Mouse (Mus musculus) activated CD4-positive, CD25-positive, alpha-beta regulatory T cell, adult 4 months (primary cell): ENCODE data around the gene Dgkh. TPM values are rescaled to one million over a fixed set of nuclear protein-coding genes. Genes with fewer than 3 reads are reported as not detected.
"Not testable (repeated sequence)": the region's sequence is repeated elsewhere in the genome, so short reads cannot be mapped to it uniquely, and the experiment has no call there.

Experiments used
- ATAC-seq: one replicate; pipeline ENCODE4 v1.8.0; 2017
- polyA plus RNA-seq, 2 experiments: library from polyadenylated mRNA; unstranded; fragments of 100-300 nt; shearing (Covaris generic); gene quantifications; one replicate each; pipeline ENCODE4 v1.2.1; 2017

Dgkh gene
- 1 to 10 TPM; 1.6 to 2.7 TPM for polyA plus RNA-seq

DNA sequence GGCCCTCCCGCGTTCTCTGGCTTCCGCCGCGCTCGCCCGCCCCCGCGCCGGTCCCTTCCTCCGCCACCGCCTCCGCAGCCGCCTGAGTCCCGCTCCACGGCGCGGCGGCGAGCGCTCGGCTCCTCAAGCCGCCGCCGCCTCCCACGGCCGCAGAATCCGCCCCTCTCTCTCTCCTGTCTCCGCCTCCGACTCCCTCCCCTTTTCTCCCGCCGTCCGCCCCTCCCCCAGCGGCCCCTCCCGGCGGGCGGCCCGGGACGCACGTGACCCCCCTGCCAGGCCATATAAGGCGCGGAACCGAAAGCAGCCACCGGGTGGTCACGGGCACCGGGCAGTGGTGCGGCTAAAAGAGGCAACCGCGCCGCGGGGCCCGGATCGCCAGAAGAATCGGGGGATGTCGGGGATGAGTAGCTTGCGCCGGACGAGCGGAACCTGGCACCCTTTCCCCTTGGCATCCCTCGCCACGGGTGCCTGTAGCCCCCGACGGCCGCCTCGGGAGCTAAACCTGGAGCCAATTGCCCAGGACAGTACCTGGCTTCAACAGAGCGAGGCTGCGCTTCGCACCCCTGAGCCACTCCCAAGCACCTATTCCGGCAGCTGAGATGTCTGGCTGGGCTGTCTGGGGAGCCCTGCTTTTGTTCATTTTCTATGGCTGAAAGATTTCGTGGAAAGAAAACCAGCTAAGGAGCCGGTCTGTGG, at the start of gene Dgkh:
Dgkh (minus strand) TSS at position 160 of the 696 bp plus-strand sequence.
- peak; percentile 80 for ATAC-seq

DNA sequence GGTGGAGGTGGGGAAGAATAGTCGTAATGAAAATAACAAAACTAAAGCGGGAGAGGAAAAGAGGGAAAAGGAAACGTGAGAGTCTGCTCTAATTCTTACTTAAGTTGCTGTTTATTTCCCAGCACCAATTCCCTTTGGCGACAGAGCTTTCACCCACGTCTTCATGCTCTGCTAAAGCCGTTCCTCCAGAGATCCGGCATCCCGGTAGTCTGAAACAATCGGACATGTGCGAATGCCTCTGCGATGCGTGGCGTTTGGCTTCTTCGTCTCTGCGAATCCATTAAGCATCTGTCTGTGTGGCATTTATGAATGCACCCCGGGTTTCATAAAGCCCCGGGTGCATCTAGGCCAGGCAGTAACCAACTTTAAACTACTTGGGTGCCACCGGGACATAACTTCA, 44.6 kb upstream of the Dgkh start:
- ATAC-seq = no peak

DNA sequence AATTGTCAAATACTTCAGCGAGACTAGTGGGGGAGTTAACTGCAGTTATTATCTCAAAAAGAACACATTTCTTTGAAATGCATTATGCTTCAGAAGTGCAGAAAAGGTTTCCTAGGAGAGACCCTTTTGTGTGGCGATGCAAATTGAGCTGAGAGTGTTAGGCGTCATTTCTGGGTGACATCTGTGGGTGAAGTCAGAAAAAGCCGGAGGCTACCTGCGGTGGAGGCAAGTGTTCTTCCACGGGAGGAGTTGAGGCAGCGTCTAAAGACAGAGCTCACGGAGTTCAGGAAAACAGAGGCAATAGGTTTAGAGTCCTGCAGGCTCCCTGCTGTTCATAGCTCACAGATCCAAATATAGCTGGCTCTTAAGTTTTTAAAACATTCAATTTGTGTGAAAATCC, 44.1 kb upstream of the Dgkh start:
- no peak for ATAC-seq

DNA sequence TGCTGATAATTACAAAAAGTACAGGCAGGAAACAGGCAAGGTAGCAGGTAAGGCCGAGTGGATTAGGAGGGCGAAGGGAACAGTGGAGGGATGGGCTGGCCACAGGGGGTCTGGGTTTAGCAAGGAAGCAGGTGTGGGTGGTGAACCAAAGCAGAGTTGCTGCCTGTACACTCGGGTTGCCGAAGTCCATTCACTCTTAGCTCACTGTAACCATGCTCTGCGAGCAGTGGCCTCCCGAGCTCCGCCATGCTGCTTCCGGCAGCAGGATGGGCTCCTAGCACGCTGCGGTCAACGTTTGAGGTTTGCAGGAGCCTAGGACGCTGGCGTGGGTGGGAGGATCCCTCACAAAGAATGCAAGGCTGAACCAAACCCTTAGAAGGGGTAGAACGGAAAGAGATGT, 43.1 kb upstream of the Dgkh start:
- no peak for ATAC-seq

DNA sequence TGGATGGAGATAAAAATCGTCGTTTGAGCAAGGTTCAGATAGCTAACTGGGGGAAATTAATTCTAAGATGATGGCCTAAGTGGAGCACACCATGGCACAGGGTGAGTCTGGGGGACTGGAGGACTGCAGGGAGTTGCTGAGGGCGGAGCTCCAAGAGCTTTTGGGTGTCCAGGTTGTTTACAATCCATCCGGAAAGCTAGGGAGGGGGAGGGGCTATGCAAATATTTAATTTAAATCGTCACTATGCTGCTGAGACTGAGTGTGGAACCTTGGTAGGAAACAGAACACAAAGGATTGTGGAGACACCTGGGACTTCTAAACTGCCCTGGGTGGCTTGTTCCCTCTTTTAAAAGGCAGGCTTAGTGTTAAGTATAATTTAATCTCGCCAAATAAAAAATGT, 42.6 kb upstream of the Dgkh start:
- no peak for ATAC-seq

DNA sequence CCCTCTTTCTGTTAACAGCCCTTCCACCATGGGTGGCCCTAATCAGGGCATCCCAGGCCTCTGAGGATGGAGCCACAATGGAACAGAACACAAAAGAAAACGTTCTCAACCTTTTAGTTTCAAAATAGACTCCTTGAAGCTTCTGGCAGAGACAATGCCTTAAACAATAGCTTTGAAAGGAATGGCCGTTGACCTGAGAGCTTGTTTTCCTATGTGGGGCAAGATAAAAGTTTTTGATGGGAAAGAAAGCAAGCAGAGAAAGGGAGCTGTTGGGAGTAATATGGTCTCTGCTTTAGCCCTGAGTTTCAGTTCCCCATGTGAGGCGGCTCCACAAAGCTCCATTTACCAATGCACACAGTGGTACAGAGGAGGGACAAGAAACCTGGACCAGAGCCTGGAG, 37.9 kb upstream of the Dgkh start:
- ATAC-seq = no peak

DNA sequence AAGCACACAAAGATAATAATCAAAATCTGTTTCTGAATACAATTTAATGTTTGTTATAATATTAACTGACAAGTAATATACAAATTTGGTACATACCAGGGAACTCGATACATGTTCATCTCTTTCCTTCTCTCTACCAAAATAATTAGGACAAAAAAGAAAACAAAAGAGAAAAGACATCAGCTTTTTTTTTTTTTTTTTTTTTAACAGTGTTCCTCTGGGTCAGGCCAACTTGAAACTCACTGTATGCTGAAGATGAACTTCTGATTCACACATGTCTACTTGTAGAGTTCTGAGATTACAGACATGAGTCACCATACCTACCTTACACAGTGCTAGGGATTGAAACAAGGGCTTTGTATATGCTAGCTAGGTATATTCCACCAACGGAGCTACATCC, 28.5 kb upstream of the Dgkh start:
- ATAC-seq = no peak

DNA sequence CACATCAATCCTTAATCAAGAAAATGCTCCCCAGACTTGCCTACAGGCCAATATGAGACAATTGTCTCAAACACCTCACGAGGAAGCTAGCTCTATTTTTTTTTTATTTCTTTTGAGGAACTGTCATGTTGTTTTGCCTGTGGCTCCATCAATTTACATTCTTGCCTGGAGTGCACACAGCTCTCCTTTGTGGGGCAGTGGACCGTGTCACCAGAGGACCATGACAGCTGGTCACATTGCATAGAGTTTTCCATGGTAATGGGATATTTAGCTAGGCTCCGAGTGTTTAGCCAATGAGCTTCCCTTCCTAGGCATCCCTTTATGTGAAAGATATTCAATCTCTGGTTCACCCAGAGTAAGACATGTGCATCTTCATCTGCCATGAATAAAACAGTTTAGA, 26.9 kb upstream of the Dgkh start:
- ATAC-seq = no peak

DNA sequence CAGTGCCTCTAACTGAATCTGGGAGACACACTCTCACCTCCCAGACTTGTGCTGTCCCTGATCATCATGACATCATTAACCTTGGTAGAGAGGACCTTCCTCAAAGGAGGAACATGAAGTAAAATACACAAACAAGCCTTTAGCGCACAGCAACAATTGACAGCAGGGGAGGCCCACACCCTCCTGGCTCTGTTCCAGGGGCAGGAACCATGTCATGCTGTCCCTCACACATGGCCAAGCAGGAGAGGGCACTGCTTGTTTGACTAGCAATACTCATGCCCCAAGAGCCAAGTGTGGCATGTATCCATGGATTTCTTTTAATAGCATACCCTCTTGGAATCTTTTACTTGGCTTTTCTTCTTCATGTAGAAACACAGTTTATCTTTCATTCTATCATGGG, 22.7 kb upstream of the Dgkh start:
- no peak for ATAC-seq

DNA sequence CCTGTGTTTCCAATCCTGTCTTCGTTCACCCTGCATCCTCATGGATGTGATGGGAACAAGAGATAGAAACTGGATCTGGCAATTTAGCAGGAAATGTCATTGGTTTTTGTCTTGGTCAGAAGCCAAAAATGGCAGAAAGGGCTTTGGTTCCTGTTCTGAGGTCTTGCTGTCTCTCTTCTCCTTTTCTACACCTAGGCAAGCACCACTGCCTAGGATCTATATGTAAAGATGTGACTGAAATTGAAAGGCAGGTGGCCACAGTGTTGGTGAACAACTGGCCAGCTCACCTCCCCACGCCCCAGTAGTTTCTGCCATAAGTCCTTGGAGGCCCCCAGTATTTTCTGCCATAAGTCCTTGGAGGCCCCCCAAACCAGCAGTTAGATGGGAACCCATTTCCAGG, 16.1 kb upstream of the Dgkh start:
- no peak for ATAC-seq

DNA sequence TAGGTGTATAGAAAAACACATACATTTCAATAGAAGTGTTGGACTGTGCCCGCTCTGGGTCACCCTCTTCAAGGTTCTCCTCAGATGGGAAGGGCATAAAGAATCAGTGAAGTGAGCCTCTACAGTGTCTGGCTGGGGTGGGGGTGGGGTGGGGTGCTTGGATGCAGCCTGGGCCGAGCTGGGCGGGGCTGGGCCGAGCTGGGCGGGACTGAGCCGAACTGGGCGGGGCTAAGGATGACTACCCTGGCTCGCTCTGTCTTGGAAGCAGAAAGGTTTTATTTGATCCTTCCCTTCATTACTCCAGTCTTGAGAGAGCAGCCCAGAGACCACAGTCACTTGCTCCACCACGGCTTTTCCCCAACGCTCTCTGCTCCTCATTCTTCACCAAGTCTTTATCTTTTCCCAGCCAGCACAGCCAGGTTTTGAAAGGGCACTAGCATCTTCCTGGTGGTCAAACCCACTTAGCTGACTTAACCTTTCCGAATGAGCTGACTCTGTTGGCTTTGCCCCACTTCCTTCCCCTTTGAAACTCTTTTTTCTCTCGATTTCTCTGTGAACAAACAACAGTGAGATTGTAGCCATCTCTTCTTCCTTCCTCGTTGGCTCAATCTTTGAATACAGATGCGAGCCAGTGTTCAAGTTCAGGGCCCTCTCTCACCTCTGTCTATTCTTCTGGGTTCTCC, 15.5 kb upstream of the Dgkh start:
- no peak for ATAC-seq

DNA sequence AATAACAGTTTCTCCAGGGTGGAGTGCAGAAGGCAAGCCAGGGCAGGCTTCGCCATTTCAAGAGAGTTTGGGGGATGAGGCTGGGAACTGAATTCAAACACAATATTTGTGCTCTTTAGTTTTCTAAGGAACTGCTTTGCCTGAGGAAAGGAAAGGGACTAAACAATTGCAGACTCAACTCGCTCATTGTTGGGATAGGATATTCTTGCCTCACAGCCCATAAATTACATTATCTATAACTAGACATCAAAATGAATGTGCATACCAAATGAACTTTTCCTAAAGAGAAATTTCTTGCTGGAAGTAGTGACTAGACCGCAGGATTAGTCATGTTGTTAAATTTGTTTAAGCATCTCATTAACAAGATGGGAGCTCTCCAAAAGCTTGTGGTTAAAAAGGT, 14.9 kb upstream of the Dgkh start:
- no peak for ATAC-seq

DNA sequence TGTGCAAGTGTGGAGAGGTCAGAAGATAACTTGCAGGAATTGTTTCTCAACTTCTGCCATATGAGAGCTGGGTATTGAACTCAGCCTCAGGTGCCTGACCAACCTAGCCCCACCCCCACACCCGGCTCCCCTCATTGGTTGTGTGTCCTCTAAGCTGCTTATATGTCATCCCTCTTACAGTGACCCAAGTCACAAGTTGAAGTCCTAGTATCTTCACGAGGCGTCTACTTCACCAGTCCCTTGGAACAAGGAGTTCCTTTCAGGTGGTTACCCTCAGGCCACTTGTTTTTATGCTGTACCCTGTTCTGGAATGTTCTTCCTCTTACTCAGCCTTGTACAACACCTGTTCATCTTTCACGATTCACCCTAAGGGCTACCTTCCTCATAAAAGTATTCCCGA, 2.0 kb upstream of the Dgkh start:
- no peak for ATAC-seq

DNA sequence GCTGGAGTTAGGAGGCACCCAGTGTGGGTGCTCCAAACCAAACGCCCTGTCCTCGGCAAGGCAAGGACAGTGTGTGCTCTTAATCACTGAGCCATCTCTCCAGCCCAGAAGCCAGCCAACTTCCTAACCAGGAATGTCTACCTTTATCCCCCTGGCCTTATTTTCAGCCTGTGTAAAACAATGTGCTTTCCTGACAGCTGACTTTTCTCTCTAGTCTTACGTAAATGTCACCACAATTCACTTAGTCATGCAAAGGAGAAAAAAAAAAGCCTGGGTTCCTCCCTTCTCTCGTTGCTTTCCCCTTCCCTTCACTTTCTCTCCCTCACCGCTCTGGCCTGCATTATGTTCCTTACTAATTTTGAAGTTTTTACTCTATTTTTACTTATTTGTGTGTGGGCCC, 1.6 kb upstream of the Dgkh start:
- ATAC-seq = not testable (repeated sequence)

DNA sequence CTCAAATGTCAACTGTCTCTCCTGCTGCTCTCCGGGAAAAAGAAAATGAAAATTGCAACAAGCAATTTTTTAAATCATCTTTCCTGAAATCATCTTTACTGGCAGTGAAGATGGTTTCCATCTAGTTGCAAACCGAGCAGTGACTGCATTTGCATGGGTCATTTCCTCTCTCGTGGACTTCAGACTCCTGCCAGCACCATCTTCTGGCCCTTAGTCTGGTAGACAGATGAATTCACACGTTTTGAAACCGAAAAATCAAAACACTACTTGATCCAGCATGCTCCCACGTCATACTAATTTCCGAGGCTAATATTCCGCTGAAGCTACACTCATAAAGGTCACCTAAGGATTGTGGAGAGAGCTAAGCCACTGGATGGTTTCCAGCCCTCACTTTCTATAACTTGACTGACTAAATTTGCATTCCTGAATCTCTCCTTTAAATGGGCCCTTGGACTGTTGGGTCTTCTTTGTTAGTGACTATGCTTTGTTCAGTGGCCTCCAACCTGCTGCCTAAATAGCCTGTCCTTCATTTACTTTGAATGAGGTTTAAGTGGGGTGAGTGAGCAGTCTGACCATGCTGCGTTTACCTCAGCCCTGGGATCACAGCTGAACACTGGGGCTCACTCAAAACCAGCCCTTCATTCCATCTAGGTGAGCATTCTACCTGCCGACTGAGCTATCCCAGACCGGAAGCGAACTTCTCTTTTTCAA, 945 bp upstream of the Dgkh start:
- no peak for ATAC-seq

DNA sequence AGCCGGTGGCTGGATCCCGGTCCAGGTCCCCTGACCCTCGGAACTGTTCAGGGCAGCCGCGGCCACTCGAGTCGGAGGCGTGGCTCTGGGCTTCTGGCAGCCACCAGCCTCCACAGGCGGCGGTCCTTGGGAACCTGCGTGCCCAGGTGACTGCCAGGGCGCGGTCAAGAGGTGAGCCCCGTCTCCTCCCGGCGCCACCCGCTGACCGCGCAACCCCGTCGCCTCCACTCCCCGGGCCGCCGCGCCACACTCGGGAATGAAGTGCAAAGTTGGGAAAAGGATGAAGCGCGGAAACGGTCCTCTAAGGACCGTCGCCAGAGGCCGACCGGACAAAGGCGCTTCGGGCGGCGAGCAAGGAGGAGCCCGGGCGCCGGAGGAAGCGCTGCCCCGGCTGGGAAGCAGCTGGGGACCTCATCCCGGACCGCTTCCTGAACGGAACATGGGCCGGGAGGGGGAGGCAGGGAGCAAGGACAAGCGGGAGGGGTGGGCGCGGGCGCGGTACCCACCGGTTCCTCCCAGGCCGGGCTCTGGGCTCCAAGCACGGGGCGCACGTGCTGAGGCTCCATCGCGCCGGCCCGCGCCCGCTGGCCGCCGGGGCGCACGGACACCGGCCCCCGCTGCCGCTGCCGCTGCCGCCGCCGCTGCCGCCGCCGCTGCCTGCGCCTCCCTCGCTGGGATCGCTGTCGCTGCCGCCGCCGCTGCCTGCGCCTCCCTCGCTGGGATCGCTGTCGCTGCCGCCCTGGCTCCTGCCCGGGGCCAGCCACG, 542 bp downstream of the Dgkh start:
- ATAC-seq = no peak

DNA sequence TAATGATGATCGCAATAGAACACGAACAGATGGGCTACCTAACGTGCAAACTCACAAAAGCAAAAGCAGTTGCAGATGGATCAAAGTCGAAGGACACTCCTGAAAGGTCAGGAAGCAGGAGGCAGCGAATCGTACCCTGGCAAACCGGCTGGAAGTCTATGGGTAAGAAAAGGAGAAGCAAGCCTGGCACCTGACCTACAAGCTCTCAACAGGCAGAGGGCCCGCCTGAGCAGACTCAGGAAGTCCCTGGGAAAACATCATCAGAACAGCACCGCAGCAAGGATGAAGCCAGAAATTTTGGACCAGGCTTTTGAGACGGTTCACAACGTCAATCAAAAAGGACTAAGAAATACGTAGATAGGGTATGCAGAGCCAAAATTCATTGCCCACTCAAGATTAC, 1.3 kb downstream of the Dgkh start:
- no peak for ATAC-seq

DNA sequence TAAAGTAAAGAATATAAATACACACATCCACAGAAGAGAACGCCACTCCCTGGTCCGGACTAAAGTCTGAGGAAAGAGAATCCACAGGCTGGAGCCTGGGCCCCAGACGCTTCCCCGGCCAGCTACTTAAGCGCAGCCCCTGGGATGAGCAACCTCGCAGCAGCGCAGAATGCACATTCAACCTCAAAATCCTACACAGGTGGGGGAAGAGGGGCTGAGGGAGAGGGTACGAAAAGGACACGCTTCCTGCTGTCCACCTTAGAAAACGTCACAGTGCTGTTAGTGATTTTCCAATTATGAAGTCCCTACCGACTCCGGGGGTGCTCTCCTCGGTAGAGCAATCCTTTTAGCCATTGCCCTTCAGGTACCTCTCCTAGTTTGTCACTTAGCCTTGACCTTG, 6.6 kb downstream of the Dgkh start:
- ATAC-seq = no peak

DNA sequence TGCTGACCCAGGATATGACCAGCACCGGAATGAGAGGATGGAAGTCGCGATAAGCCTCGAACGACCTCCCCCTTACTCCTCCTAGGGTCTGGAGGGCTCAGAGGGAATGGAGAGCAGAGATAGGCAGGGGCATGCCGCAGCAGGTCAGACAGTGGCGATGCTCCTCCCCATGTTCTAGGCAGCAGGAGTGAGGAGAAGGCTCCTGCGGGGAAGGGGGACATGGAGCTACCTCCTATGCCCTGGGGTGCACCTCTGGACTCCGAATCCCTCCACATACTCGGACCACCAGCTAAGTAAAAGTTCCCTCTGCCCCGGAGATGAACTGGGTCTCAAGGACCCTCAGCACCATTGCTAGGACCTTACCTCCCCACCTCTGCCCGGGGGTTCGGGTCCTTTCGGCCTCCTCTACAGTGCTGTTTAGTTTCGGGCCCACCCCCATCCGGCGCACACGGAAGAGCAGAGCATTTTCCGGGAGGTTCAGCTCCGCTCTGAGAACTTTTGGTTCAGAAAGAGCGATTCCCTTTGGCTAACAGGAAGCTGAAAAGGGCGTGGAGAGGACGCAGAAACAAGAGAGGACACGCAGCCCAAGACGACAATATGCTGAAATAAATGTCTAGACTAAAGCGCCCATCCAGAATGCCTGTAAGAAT, 7.1 kb downstream of the Dgkh start:
- ATAC-seq = peak; percentile 36

DNA sequence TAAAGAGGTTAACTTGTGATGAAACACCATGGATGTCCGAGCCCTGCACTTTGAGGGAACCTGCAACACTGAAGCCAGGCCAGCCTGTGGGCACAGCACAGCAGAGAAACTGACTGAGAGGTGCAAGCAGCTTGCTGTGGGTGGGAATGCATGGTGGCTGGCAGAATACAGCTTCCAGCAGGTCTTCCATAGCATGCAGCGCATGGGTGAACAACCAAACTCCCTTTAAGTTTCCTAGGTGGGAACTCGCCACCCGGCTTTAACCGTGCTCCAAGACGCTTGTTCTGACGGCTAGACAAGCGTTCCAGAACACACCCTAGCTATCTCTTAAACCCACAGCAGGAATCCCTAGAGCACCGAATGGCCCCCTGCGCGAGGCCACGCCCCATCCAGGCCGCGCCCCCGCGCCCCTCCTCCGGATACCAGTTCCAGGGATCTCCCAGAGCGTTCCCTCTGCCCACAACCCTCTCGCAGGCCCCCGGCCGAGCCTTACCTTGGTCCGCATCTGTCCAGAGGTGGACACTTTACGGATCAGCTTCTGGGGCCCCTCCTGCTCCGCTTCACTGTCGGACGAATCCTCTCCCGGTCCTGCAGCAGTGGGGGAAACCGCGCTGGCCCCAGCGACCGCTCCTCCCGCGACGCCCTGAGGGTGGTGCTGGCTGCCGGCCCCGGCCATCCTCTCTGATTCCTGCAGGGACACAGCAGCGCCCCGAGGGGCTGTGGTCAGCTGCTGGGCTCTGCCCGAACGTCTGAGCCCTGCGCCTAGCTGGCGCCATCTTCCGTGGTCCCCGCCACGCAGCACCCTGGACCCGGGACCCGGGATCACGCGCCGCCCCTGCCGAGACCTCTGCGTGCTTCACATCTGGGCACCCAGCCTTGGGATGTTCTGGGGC, 7.9 kb downstream of the Dgkh start:
- ATAC-seq = peak; percentile 81

DNA sequence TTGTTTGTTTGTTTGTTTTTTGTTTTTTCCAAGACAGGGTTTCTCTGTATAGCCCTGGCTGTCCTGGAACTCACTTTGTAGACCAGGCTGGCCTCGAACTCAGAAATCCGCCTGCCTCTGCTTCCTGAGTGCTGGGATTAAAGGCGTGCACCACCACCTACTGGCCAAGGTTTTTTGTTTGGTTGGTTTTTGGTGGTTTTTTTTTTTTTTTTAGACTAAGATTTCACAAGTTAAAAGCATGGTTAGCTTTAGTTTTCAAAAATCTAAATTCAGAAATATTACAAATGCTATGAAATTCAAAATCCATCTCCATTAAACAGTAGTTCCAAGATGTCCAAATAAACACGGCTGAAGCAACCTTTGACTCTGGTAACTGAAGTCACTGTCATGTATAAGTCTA, 8.9 kb downstream of the Dgkh start:
- not testable (repeated sequence) for ATAC-seq

DNA sequence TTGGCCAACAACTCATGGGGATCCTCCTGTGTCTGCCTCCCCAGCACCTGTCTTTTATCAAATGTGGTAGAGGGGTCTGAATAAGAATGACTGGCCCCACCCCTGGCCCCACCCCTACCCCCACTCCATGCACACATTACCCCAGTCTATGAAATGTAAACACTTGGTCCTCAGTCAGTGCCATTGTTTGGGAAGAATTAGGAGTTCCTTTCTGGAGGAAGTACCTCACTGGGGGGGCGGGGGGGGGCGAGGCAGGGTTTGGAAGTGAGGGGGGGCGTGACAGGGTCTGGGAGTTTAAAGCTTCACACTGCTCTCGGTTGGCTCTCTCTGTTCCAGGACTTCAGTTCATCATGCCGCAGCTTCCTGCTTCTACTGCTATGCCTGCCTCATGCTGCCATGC, 10.5 kb downstream of the Dgkh start:
- no peak for ATAC-seq
